Mouse (Mus musculus): ENCODE data around the gene Ktn1. TPM values are rescaled to one million over a fixed set of nuclear protein-coding genes. Genes with fewer than 3 reads are reported as not detected.

The Ktn1 gene
- total RNA-seq, 2 experiments from 2014 or later, result 93.8 to 97.0 TPM

DNA sequence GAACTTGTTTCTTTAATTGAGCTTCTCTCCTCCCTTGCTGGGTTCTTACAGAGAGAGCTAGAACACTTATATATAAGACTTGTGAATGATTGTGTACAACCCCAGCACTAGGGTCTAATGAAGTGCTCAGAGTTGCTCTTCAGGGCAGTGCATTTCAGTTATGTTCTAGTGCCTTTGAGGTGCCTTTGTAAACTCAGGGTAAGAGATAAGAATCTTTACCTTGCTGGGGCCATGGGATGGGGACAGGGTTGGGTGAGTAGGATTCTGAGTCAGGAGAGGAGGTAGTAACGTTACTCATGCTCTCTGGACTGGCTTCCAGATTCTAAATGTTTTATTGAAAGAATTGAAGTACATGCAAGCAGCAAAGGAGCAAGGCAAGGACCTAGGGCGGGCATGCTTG lies 92.8 kb downstream of the Ktn1 start:
- no peak overlapping the region for H3K4me3 ChIP-seq
- DNase-seq (ENCODE audit: extremely low spot score in 1 of 2, low spot score in 2 of 2), result no peak
- H3K27ac ChIP-seq, result no peak overlapping the region
- no peak for TF ChIP-seq CTCF (IDR thresholded peaks at IDR 0.05)
- intact Hi-C loops (cut with DNase I), result no loop called here

DNA sequence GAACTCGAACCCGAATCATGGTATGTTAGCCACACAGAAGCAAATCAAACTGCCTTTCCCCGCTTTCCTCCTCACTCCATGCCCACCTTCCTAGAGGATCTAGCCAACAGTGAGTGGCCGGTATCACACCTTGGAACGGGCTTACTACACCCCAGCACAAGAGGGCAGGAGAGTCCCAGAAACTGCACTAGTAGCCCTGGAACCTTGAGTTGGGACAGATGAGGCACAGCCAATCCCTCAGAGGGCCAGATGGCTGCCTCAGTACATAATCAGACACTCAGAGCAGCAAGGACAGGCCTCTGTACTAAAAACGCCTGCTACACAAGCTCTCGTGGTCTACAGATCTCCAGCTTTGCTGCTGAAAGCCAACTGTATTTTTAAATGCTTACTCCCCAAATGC lies 94.4 kb downstream of the Ktn1 start:
- no peak; the same call in 1 of the 2 replicates for TF ChIP-seq CTCF (IDR thresholded peaks at IDR 0.05)
- H3K4me3 ChIP-seq, result no peak overlapping the region
- intact Hi-C loops (cut with DNase I), result no loop called here
- no peak overlapping the region for H3K27ac ChIP-seq
- no peak for DNase-seq (ENCODE audit: extremely low spot score in 1 of 2, low spot score in 2 of 2)

DNA sequence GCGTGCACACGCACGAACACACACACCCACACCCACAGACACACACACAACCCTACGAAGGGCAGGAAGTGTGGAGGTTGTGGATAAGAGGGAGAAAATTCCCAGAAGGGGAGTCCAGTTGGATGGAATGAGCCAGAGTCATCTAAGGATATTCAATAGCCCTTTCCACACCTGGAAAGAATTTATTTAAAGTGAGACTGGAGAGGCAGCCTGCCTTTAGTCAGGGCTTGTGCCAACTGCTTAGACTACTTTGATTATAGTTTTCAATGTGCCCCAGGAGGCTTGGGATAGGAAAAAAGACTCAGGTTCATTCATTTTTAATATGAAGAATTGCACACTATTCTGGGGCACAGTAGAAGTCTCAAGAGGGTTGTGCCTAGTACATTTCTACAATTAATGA lies 96.8 kb downstream of the Ktn1 start:
- TF ChIP-seq CTCF (IDR thresholded peaks at IDR 0.05), result no peak
- intact Hi-C loops (cut with DNase I), result no loop called here

DNA sequence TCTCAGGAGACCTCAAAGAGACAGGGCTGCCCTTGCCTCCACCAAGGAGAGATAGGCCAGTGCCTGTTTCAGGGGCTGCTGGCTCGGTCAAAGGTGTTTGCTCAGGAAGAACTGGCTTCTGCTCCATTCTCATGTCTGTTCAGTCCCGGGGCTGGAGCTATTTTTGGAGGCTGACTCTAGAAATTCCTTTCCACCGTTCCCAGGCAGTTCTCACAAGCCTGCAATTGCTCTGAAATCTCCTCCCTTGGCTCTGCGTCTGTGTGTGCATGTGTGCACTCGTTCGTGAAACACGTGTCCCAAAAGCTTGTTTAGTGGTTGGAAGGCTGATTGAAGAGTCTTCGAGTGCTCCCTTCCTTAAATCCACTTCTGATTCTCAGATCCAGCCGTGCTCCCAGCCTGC lies 99.3 kb downstream of the Ktn1 start:
- Histone ChIP-seq H3K4me3 (no peak overlapping the region), H3K27ac (no peak overlapping the region)
- no peak for DNase-seq (ENCODE audit: extremely low spot score in 1 of 2, low spot score in 2 of 2)
- intact Hi-C loops (cut with DNase I), result loop anchor here (2.0 kb wide), 1 partner anchor 1243 kb away; no protein-coding TSS in a partner anchor
- TF ChIP-seq CTCF (IDR thresholded peaks at IDR 0.05), result no peak

More for the DNA sequence above, 96.8 kb downstream of the Ktn1 start:
- Histone ChIP-seq H3K4me3 (no peak overlapping the region), H3K27ac (no peak overlapping the region)
- no peak for DNase-seq (ENCODE audit: extremely low spot score in 1 of 2, low spot score in 2 of 2)

DNA sequence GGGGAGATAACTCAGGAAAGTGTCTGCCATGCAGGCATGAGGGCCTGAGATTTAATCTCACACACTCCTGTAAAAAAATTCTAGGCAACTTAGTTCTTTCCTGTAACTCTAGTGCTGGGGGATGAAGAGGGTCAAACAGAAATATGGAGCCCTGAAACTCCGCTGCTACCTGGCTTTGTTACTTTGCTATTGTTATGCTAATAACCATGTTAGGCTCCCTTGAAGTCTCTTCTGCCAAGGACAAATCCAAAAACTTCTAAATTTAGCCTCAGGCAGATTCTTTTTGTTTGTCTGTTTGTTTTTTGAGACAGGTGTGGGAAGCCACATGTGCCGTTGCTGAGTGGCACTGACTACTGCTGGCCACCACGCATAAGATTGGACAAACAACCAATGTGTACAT lies 100.5 kb downstream of the Ktn1 start:
- intact Hi-C loops (cut with DNase I), result no loop called here
- H3K4me3 ChIP-seq, result no peak overlapping the region
- TF ChIP-seq CTCF (IDR thresholded peaks at IDR 0.05), result no peak

DNA sequence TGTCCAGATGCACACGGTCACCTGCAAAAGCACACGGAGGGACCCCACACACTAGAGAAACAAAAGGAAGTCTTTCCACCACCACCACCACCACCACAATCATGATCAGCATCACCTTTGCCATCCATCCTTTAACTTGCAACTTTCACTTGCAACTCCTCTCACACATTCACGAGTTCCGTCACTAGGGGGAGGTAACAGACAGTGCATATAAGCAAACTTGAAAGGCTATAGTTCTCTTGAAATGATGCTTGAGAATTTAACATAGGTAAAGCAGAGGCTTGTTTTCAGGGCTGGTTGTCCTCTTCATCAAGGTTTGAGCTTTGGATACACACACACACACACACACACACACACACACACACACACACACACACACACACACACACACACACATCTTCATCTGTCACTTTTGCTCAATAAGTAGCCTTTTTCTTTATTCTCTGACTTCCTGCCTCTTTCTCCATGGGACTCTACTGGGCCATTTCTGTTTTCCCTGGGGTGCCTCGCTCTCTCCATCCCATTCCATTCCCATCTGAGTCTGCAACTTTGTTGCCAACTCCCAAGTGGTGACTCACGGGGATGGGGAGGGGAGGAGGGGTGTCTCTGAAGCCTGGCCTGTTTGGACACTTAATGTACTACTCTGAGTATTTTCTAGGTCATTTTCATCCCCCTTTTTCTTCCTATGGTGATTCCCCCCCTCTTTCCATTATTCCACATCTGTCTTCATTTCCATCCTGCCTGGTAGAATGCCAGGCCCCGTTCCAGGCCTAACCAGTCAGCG lies 103.4 kb downstream of the Ktn1 start:
- peak; percentile 72 for TF ChIP-seq CTCF (IDR thresholded peaks at IDR 0.05)
- DNase-seq (ENCODE audit: extremely low spot score in 1 of 2, low spot score in 2 of 2), result peak; percentile 46 to 60
- intact Hi-C loops (cut with DNase I), result loop anchor here (2.0 to 10.0 kb wide), 4 partner anchors 371 to 1366 kb away; partner anchors contain the start of gene Peli2
- Histone ChIP-seq H3K4me3 (no peak overlapping the region), H3K27ac (no peak overlapping the region)

More for the DNA sequence above, 100.5 kb downstream of the Ktn1 start:
- DNase-seq (ENCODE audit: extremely low spot score in 1 of 2, low spot score in 2 of 2), result no peak
- H3K27ac ChIP-seq, result no peak overlapping the region

DNA sequence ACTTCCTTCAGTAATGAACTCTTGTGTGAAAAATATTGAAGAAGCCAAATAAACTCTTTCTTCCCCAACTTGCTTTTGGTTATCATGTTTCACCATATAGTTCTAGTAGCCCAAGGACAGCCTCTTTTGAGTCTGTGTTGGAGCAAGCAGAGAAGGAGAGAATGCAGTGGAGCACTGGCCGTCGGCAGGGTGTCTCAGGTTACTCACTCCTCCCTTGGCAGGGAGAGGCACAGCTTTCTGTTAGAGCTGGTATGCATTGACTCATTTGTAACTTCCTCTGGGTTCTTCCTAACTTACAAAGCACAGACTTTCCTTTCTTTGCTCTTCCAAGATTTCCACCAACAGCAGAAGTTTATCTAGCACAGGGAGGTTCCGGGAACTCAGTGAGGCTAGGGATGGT lies 105.3 kb downstream of the Ktn1 start:
- no peak overlapping the region for H3K27ac ChIP-seq
- no peak overlapping the region for H3K4me3 ChIP-seq
- intact Hi-C loops (cut with DNase I), result loop anchor here (5.0 to 10.0 kb wide), 3 partner anchors 369 to 1364 kb away; partner anchors contain the start of gene Peli2
- no peak for DNase-seq (ENCODE audit: extremely low spot score in 1 of 2, low spot score in 2 of 2)
- TF ChIP-seq CTCF (IDR thresholded peaks at IDR 0.05), result no peak

DNA sequence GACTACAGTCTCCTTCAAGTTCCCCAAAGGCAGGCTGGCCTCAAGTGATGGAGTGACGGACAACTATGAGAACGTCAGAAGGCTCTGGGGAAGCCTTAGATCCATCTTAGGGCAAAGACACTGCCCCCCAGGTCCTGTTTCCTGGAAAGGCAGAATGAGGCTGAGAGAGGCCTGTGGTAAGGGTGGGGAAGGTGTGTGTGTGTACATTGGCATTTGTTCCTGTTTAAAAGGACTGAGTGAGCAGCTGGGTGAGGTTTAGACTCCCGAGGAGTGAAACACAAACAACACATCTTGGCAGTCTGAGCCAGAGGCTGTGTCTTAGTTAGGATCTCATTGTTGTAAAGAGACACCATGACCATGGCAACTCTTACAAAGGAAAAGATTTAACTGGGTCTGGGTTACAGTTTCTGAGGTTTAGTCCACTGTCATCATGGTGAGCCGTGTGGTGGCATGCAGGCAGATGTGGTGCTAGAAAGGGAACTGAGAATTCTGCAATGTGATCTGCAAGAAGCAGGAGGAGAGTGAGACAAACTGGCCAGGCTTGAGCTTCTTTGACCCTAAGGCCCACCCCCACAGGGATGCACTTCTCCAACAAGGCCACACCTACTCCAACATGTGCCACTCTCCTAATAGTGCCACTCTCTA lies 106.1 kb downstream of the Ktn1 start:
- H3K27ac ChIP-seq, result no peak overlapping the region
- intact Hi-C loops (cut with DNase I), result loop anchor here (5.0 to 10.0 kb wide), 3 partner anchors 368 to 1363 kb away; partner anchors contain the start of gene Peli2
- no peak overlapping the region for H3K4me3 ChIP-seq
- no peak for DNase-seq (ENCODE audit: extremely low spot score in 1 of 2, low spot score in 2 of 2)
- TF ChIP-seq CTCF (IDR thresholded peaks at IDR 0.05), result no peak

DNA sequence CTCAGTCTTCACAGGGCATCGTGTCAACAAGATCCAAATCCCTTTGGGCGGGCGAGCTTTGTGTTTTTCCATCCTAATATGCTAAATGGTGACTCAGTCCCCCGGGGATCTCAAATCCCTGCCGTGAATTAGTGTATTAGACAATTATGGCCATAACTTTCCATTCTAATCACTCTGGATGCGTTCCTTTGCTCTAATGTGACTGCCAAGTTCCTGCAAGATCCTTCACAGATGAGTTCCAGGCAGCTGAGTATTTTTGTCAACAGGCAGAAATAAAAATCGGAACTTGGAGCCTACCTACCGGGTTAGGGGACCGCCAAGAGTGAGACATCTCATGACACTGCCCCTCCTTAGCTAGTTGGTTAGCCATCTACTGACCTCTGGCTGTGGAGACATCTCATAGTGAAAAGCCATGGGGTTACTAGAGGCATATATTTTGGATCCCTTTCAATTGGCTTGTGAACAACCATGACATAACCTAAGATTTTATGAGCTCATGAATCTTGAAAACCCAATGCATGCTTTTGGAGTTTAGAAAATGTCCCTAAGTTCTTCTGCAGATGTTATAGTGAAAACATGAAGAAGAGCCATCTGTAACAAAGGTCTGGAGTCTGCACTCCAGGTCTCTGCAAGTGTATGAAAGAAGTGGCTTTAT lies 108.3 kb downstream of the Ktn1 start:
- H3K27ac ChIP-seq, result no peak overlapping the region
- intact Hi-C loops (cut with DNase I), result loop anchor here (10.0 kb wide), 1 partner anchor 738 kb away; no protein-coding TSS in a partner anchor
- no peak overlapping the region for H3K4me3 ChIP-seq
- no peak for TF ChIP-seq CTCF (IDR thresholded peaks at IDR 0.05)
- DNase-seq (ENCODE audit: extremely low spot score in 1 of 2, low spot score in 2 of 2), result no peak

DNA sequence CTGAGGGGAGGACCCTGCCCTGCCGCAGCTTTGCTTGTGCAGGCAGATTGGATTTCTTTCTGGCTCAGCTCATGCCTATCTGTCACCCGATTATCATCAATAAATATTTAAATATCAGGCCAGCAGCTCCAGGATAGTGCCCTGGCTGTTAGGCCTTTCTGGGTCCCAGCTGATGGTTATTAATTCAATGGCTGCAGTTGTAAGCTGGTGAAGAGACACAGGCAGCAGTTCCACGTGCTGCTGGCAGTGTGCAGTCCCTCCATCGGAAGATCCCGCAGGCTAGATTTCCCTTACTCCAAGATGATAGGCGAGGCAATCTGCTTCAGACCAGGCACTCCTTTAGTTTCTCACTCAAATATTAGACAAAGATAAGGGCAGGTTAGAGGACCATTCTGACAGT lies 116.9 kb downstream of the Ktn1 start:
- no peak overlapping the region for H3K4me3 ChIP-seq
- TF ChIP-seq CTCF (IDR thresholded peaks at IDR 0.05), result no peak
- no peak overlapping the region for H3K27ac ChIP-seq
- intact Hi-C loops (cut with DNase I), result no loop called here
- DNase-seq (ENCODE audit: extremely low spot score in 1 of 2, low spot score in 2 of 2), result no peak

DNA sequence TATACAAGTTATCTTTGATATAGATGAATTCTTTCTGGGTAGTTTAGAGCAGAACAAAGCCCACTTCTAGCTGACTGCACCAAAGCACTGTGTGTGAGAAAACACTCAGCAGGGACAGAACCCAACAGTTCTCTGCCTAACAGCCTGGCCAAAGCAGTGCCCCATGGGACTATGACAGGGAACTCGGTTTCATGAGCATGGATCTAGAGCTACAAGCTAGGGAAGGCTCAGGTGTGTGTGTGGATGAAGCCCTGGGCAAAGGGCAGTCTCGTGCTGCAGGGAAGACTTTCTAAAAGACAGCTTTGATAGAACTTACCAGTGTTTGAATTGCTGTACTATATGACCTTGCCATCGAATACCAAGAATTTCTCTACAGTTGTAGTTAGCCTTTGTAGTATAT lies 117.5 kb downstream of the Ktn1 start:
- no peak overlapping the region for H3K27ac ChIP-seq
- no peak overlapping the region for H3K4me3 ChIP-seq
- TF ChIP-seq CTCF (IDR thresholded peaks at IDR 0.05), result no peak
- intact Hi-C loops (cut with DNase I), result no loop called here
- DNase-seq (ENCODE audit: extremely low spot score in 1 of 2, low spot score in 2 of 2), result no peak

DNA sequence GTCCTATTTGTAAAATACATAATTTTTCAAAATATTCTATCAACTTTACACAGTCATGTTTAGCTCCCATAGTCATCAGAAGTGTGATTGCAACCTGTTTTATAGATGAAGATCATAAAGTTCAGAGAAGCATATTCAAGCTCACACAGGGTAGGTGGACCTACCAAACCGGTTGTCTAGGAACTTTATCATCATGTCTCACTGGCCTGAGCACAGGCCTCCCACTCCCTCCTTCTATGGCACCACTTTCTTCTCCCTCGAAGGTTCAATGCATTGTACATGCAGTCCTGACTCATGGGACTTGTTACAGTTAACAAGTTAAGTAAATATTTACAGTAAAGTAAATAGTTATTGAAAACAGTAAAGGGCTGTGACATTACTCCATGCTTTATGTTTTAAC lies 118.1 kb downstream of the Ktn1 start:
- no peak overlapping the region for H3K27ac ChIP-seq
- no peak for TF ChIP-seq CTCF (IDR thresholded peaks at IDR 0.05)
- no peak overlapping the region for H3K4me3 ChIP-seq
- intact Hi-C loops (cut with DNase I), result no loop called here
- no peak for DNase-seq (ENCODE audit: extremely low spot score in 1 of 2, low spot score in 2 of 2)

Measured in left cerebral cortex, adult 2 months (tissue).